Mouse (Mus musculus): ENCODE measurements around the gene Adnp. TPM values are rescaled to one million over a fixed set of nuclear protein-coding genes. Genes with fewer than 3 reads are reported as not detected.

Gene Adnp
- polyA plus RNA-seq, 1 experiment = 12.9 TPM

DNA sequence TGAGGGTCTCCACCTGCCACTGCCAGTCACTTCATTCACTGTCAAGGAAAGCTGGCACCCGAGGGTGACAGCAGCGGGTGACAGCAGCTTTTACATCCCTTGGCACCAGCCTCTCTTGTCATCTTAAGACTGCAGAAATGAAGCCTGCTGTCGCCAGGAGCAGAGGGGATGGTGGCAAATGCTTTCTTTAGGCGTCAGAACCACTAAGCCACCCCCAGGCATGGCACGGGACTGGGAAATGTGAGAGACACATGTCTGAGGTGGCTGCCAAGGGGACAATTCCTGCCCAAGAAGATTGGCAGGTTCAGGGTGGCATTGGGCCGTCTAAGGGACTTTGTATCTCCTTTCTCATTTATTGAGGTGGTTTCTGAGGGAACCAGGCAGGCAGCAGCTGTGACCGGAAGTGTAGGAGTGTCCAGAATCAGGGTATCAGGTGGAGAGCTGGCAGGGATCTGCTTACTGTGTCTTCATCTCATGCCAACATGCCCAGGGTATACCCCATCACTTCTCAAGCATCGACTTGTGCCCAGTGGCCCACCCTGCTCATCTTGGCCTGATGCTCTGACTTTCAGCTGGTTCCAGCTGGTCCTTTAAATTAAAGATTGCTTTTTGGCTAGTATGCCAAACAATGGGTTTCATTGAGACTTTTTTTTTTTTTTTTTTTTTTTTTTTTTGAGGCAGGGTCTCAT is 41.4 kb upstream of the Adnp start:
- H3K4me1 ChIP-seq (ENCODE audit: control insufficient read depth, insufficient read depth, insufficient read length, low read length) = no peaks in the 10 kb centered on the region
- H3K27me3 ChIP-seq (ENCODE audit: control insufficient read depth, insufficient read depth, low read length) = no peaks in the 10 kb centered on the region
- no peak overlapping the region for H3K4me3 ChIP-seq (ENCODE audit: low read depth, low read length)
- WGBS = 66% methylated on average over 8 of the region's 8 CpGs
- no peak overlapping the region for H3K27ac ChIP-seq (ENCODE audit: insufficient read depth, low read depth, low read length)
- H3K36me3 ChIP-seq (ENCODE audit: control insufficient read depth, insufficient read depth, low read length) = no peaks in the 10 kb centered on the region
- TF ChIP-seq CTCF (IDR thresholded peaks at IDR 0.05; ENCODE audit: extremely low read depth, insufficient read length, insufficient replicate concordance, low read depth, low read length) = no peak
- no peak for TF ChIP-seq POLR2A (IDR thresholded peaks at IDR 0.05; ENCODE audit: low read depth, low read length)

DNA sequence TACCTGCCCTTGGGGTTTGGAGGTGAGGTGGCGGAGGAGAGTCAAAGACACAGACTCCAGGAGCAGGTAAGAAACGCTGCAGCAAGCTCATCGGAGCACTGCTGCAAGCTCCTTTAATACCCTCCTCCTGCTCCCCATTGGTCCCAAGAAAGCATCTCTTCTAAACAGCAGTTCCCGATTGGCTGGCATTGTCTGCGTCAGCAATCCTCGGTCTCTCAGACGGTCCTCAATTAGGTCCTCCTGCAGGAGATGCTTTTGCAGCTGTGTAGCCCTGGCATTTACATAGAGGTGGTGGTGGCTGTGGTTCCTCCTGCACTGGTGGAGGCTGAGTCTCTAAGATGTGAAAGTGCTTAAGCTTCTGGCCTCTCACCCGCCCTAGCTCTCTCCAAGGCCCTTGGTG is 38.7 kb upstream of the Adnp start:
- Histone ChIP-seq H3K4me3 (ENCODE audit: low read depth, low read length) (no peak overlapping the region), H3K36me3 (ENCODE audit: control insufficient read depth, insufficient read depth, low read length) (no peaks in the 10 kb centered on the region), H3K27ac (ENCODE audit: insufficient read depth, low read depth, low read length) (no peak overlapping the region), H3K4me1 (ENCODE audit: control insufficient read depth, insufficient read depth, insufficient read length, low read length) (no peaks in the 10 kb centered on the region), H3K27me3 (ENCODE audit: control insufficient read depth, insufficient read depth, low read length) (no peaks in the 10 kb centered on the region)
- 34% methylated on average over 8 of the region's 8 CpGs for WGBS
- TF ChIP-seq POLR2A (IDR thresholded peaks at IDR 0.05; ENCODE audit: low read depth, low read length) = no peak
- TF ChIP-seq CTCF (IDR thresholded peaks at IDR 0.05; ENCODE audit: extremely low read depth, insufficient read length, insufficient replicate concordance, low read depth, low read length) = no peak

- no peak overlapping the region for H3K27ac ChIP-seq (ENCODE audit: insufficient read depth, low read depth, low read length)
- no peak overlapping the region for H3K4me3 ChIP-seq (ENCODE audit: low read depth, low read length)
- H3K4me1 ChIP-seq (ENCODE audit: control insufficient read depth, insufficient read depth, insufficient read length, low read length) = no peaks in the 10 kb centered on the region
- no peaks in the 10 kb centered on the region for H3K36me3 ChIP-seq (ENCODE audit: control insufficient read depth, insufficient read depth, low read length)
- TF ChIP-seq POLR2A (IDR thresholded peaks at IDR 0.05; ENCODE audit: low read depth, low read length) = no peak
- TF ChIP-seq CTCF (IDR thresholded peaks at IDR 0.05; ENCODE audit: extremely low read depth, insufficient read length, insufficient replicate concordance, low read depth, low read length) = no peak
- 72% methylated on average over 4 of the region's 4 CpGs for WGBS
- no peaks in the 10 kb centered on the region; the same call in none of the 2 replicates for H3K27me3 ChIP-seq (ENCODE audit: control insufficient read depth, insufficient read depth, low read length)
Measured at GRCm38 (mm10) chr2:168243278-168243677, 36.4 kb upstream of the Adnp start.

DNA sequence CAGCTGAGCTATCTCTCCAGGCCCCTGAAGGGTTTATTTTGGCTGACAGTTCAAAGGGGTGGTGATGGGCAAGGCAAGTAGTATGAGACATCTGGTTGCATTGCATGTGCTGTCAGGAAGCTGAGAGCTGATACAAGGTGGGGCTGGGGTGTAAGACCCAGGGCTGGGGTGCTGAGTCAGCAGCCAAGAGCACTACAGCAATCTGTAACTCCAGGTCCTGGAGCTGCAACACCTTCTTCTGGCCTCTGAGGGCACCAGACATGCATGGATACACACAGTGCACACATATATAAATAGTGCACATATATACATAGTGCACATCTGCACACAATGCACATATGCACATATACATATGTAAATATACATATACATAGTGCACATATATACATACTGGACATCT is 35.9 kb upstream of the Adnp start:
- TF ChIP-seq POLR2A (IDR thresholded peaks at IDR 0.05; ENCODE audit: low read depth, low read length) (no peak), CTCF (IDR thresholded peaks at IDR 0.05; ENCODE audit: extremely low read depth, insufficient read length, insufficient replicate concordance, low read depth, low read length) (no peak)

DNA sequence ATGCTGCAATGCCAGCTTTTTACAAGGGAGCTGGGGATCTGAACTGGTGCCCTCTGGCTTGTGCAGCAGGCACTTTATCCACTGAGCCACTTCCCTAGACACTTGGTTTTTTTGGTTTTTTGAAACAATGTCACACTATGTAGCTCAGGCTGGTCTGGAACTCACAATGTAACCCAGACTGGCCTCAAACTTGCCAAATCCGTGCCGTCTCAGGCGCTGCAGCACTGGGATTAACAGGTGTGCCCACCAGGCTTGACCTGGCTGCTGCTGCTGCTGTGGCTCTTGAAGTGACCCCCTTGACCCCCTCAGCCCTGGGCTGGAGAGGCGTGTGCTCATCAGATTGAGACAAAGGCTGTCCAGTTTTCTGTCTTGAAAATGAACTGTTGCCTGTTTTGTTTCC is 31.4 kb upstream of the Adnp start:
- no peak overlapping the region for H3K4me3 ChIP-seq (ENCODE audit: low read depth, low read length)
- H3K4me1 ChIP-seq (ENCODE audit: control insufficient read depth, insufficient read depth, insufficient read length, low read length) = no peaks in the 10 kb centered on the region
- TF ChIP-seq POLR2A (IDR thresholded peaks at IDR 0.05; ENCODE audit: low read depth, low read length) = no peak
- no peak for TF ChIP-seq CTCF (IDR thresholded peaks at IDR 0.05; ENCODE audit: extremely low read depth, insufficient read length, insufficient replicate concordance, low read depth, low read length)
- H3K27me3 ChIP-seq (ENCODE audit: control insufficient read depth, insufficient read depth, low read length) = no peaks in the 10 kb centered on the region; the same call in none of the 2 replicates
- 0 out of 2 replicates have a peak, but pooled peaks cover 3% of the 10 kb centered on the region for H3K36me3 ChIP-seq (ENCODE audit: control insufficient read depth, insufficient read depth, low read length)
- H3K27ac ChIP-seq (ENCODE audit: insufficient read depth, low read depth, low read length) = no peak overlapping the region
- 86% methylated on average over 4 of the region's 4 CpGs for WGBS

More for the DNA sequence above, 35.9 kb upstream of the Adnp start:
- H3K4me3 ChIP-seq (ENCODE audit: low read depth, low read length) = no peak overlapping the region
- H3K36me3 ChIP-seq (ENCODE audit: control insufficient read depth, insufficient read depth, low read length) = no peaks in the 10 kb centered on the region
- no peaks in the 10 kb centered on the region for H3K4me1 ChIP-seq (ENCODE audit: control insufficient read depth, insufficient read depth, insufficient read length, low read length)
- no peak overlapping the region for H3K27ac ChIP-seq (ENCODE audit: insufficient read depth, low read depth, low read length)
- H3K27me3 ChIP-seq (ENCODE audit: control insufficient read depth, insufficient read depth, low read length) = no peaks in the 10 kb centered on the region; the same call in none of the 2 replicates

DNA sequence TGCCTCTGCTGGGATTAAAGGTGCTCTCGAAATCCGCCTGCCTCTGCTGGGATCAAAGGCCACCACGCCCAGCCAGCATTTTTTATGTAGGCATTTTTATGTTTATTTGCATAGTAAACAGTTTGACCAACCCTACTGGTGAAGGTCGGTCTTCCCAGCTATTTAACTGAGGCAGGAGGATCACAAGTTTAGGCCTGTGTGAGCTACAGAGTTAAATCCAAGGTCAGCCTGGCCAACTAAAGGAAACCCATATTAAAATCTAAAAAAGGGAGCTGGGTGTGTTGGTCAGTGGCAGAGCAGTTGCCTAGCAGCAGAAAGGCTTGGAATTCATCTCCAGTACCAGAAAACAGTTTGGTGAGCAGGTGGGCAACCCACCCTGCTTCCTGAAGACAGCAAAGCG is 26.4 kb upstream of the Adnp start:
- peaks cover 6% of the 10 kb centered on the region for H3K4me1 ChIP-seq (ENCODE audit: control insufficient read depth, insufficient read depth, insufficient read length, low read length)
- H3K27ac ChIP-seq (ENCODE audit: insufficient read depth, low read depth, low read length) = no peak overlapping the region
- no peak for TF ChIP-seq POLR2A (IDR thresholded peaks at IDR 0.05; ENCODE audit: low read depth, low read length)
- no peak for TF ChIP-seq CTCF (IDR thresholded peaks at IDR 0.05; ENCODE audit: extremely low read depth, insufficient read length, insufficient replicate concordance, low read depth, low read length)
- no peaks in the 10 kb centered on the region; the same call in 1 of the 2 replicates for H3K27me3 ChIP-seq (ENCODE audit: control insufficient read depth, insufficient read depth, low read length)
- 61% methylated on average over 5 of the region's 5 CpGs for WGBS
- H3K36me3 ChIP-seq (ENCODE audit: control insufficient read depth, insufficient read depth, low read length) = 0 out of 2 replicates have a peak, but pooled peaks cover 5% of the 10 kb centered on the region
- H3K4me3 ChIP-seq (ENCODE audit: low read depth, low read length) = no peak overlapping the region

- TF ChIP-seq CTCF (IDR thresholded peaks at IDR 0.05; ENCODE audit: extremely low read depth, insufficient read length, insufficient replicate concordance, low read depth, low read length) (no peak), POLR2A (IDR thresholded peaks at IDR 0.05; ENCODE audit: low read depth, low read length) (no peak)
- Histone ChIP-seq H3K27me3 (ENCODE audit: control insufficient read depth, insufficient read depth, low read length) (no peaks in the 10 kb centered on the region), H3K4me3 (ENCODE audit: low read depth, low read length) (peak overlapping the region; percentile 82), H3K4me1 (ENCODE audit: control insufficient read depth, insufficient read depth, insufficient read length, low read length) (peaks cover 6% of the 10 kb centered on the region), H3K36me3 (ENCODE audit: control insufficient read depth, insufficient read depth, low read length) (peaks cover 8% of the 10 kb centered on the region), H3K27ac (ENCODE audit: insufficient read depth, low read depth, low read length) (no peak overlapping the region)
- 52% methylated on average over 33 of the region's 33 CpGs for WGBS
Measured at GRCm38 (mm10) chr2:168231471-168231829, 24.5 kb upstream of the Adnp start.
